8 mouse cellular contexts compared by ENCODE assay signal in the genomic region with DNA sequence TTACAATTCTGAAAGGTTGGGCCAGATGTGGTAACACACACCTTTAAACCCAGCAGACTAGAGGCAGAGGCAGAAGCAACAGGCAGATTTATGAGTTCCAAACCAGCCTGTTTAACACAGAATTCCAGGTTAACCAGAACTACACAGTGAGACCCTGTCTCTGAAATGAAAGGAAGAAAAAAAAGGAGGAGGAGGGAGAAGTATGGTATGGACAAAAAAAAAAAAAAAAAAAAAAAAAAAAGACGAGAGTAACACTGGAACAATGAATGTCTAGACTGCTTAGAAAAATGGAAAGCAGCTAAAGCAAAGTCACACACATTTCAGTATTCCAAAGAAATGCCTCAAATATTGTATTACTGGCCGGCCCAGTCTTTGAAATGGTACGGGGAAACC. TPM values are rescaled to one million over a fixed set of nuclear protein-coding genes. Genes with fewer than 3 reads are reported as not detected.
DNase-seq lines count a peak whose midpoint lies in the region; ATAC-seq and TF ChIP-seq lines count a peak whose summit lies in the region.

No protein-coding gene starts in this region.

- H3K4me1 ChIP-seq in heart, embryonic 12.5 days (replicated peaks), result peaks cover 5% of the 10 kb centered on the region; the same call in 1 of the 2 replicates
- H3K4me1 ChIP-seq in CH12.LX (ENCODE audit: control insufficient read depth in 1 of 2, insufficient read depth in 2 of 2), result peaks cover 7 to 23% of the 10 kb centered on the region in 2 experiments
- peaks cover 30% of the 10 kb centered on the region for H3K4me1 ChIP-seq in forebrain, embryonic 15.5 days
- peaks cover 8% of the 10 kb centered on the region for H3K4me1 ChIP-seq in liver, postnatal 0 days (ENCODE audit: insufficient read depth)

- no peaks in the 10 kb centered on the region for H3K36me3 ChIP-seq in heart, embryonic 12.5 days
- peaks cover 0 to 9% of the 10 kb centered on the region in 2 experiments for H3K36me3 ChIP-seq in CH12.LX (replicated peaks in 1 of 2; ENCODE audit: control insufficient read depth in 1 of 2, insufficient read depth in 1 of 2, low read length in 1 of 2)
- H3K36me3 ChIP-seq in forebrain, embryonic 15.5 days, result no peaks in the 10 kb centered on the region
- no peaks in the 10 kb centered on the region for H3K36me3 ChIP-seq in liver, postnatal 0 days (replicated peaks; ENCODE audit: insufficient read depth, low read length)

- no peak for ATAC-seq in heart, embryonic 12.5 days (ENCODE audit: insufficient number of reproducible peaks, low FRiP score)
- no peak for ATAC-seq in forebrain, embryonic 15.5 days (replicated peaks)
- ATAC-seq in liver, postnatal 0 days, result no peak
- no peak for ATAC-seq in activated CD4-positive, CD25-positive, alpha-beta regulatory T cell, adult 4 months

- no peak for DNase-seq in heart, adult 11 months
- DNase-seq in CH12.LX (ENCODE audit: extremely low read depth), result no peak
- DNase-seq in liver, postnatal 0 days, result no peak
- no peak for DNase-seq in frontal cortex, postnatal 36 days (ENCODE audit: low spot score in 2 of 2)
- DNase-seq in gastrocnemius, postnatal 10 days, result no peak

- peak overlapping the region; percentile 97 for H3K4me2 ChIP-seq in heart, embryonic 12.5 days
- peak overlapping the region; percentile 61 for H3K4me2 ChIP-seq in CH12.LX (ENCODE audit: insufficient read depth, low read depth, poor library complexity, severe bottlenecking)
- peak overlapping the region; percentile 86 for H3K4me2 ChIP-seq in forebrain, embryonic 15.5 days (replicated peaks)
- peak overlapping the region; percentile 90 for H3K4me2 ChIP-seq in liver, postnatal 0 days (ENCODE audit: low read depth, low read length)

- no peak for TF ChIP-seq POLR2A in CH12.LX (IDR thresholded peaks at IDR 0.05; ENCODE audit: low read depth, low read length)

- no peak for TF ChIP-seq CTCF in CH12.LX (conservative IDR thresholded peaks at IDR 0.05 in 1 of 2, IDR thresholded peaks at IDR 0.05 in 1 of 2; ENCODE audit: low read depth in 2 of 2, low read length in 2 of 2)
- no peak for TF ChIP-seq CTCF in liver, postnatal 0 days (IDR thresholded peaks at IDR 0.05; ENCODE audit: low read depth)

- 15% methylated on average over 3 of the region's 3 CpGs for WGBS in heart, embryonic 12.5 days
- WGBS in forebrain, embryonic 15.5 days, result 2% methylated on average over 3 of the region's 3 CpGs
- 7% methylated on average over 3 of the region's 3 CpGs for whole genome bisulfite sequencing in liver, postnatal 0 days (ENCODE audit: insufficient replicate concordance)

- no peak overlapping the region for H3K27ac ChIP-seq in heart, embryonic 12.5 days (ENCODE audit: poor library complexity, severe bottlenecking)
- H3K27ac ChIP-seq in CH12.LX (ENCODE audit: insufficient read depth, low read depth), result no peak overlapping the region
- no peak overlapping the region for H3K27ac ChIP-seq in forebrain, embryonic 15.5 days (replicated peaks)
- H3K27ac ChIP-seq in liver, postnatal 0 days (ENCODE audit: low read depth), result no peak overlapping the region

- in situ Hi-C loops in CH12.LX (cut with MboI; ENCODE audit: low pct_ligation_motif_present, low pct_unique_long_range_greater_than_20kb, low sequenced_read_pairs), result no loop called here

- H3K9ac ChIP-seq in heart, embryonic 12.5 days, result peak overlapping the region; percentile 84
- peak overlapping the region; percentile 62; the same call in 1 of the 2 replicates for H3K9ac ChIP-seq in CH12.LX (ENCODE audit: insufficient read depth, low read depth)
- H3K9ac ChIP-seq in forebrain, embryonic 15.5 days (replicated peaks), result peak overlapping the region; percentile 66
- peak overlapping the region; percentile 66 for H3K9ac ChIP-seq in liver, postnatal 0 days (replicated peaks)

- H3K79me2 ChIP-seq in CH12.LX (replicated peaks; ENCODE audit: control insufficient read depth, extremely low read depth, insufficient read depth, poor library complexity, severe bottlenecking), result peaks cover 20% of the 10 kb centered on the region

- peak overlapping the region; percentile 93 for H3K4me3 ChIP-seq in heart, embryonic 12.5 days
- peak overlapping the region; percentile 76 to 90 (median 87) for H3K4me3 ChIP-seq in CH12.LX (replicated peaks in 1 of 3; ENCODE audit: low read depth in 2 of 3, low read length in 2 of 3, poor library complexity in 1 of 3)
- H3K4me3 ChIP-seq in forebrain, embryonic 15.5 days, result peak overlapping the region; percentile 72
- peak overlapping the region; percentile 75 for H3K4me3 ChIP-seq in liver, postnatal 0 days (ENCODE audit: low read depth, low read length)

- no peaks in the 10 kb centered on the region for H3K9me3 ChIP-seq in heart, embryonic 12.5 days (replicated peaks)
- no peaks in the 10 kb centered on the region for H3K9me3 ChIP-seq in CH12.LX (replicated peaks; ENCODE audit: low read length)
- H3K9me3 ChIP-seq in forebrain, embryonic 15.5 days, result no peaks in the 10 kb centered on the region
- H3K9me3 ChIP-seq in liver, postnatal 0 days (ENCODE audit: low read length), result no peaks in the 10 kb centered on the region

- dilution Hi-C loops in CH12.LX (cut with MboI; ENCODE audit: extremely low pct_ligation_motif_present, extremely low pct_unique_long_range_greater_than_20kb, low sequenced_read_pairs), result no loop called here

- TF ChIP-seq EP300 in CH12.LX (IDR thresholded peaks at IDR 0.05; ENCODE audit: low read length), result no peak
- no peak for TF ChIP-seq EP300 in liver, postnatal 0 days (IDR thresholded peaks at IDR 0.05; ENCODE audit: low read depth)

- no peaks in the 10 kb centered on the region for H3K27me3 ChIP-seq in heart, embryonic 12.5 days (replicated peaks)
- H3K27me3 ChIP-seq in CH12.LX (replicated peaks), result no peaks in the 10 kb centered on the region
- H3K27me3 ChIP-seq in forebrain, embryonic 15.5 days, result no peaks in the 10 kb centered on the region
- H3K27me3 ChIP-seq in liver, postnatal 0 days (ENCODE audit: insufficient read depth, low read length), result no peaks in the 10 kb centered on the region

- no peak for TF ChIP-seq RAD21 in CH12.LX (IDR thresholded peaks at IDR 0.05; ENCODE audit: low read depth, low read length)

TF ChIP-seq in CH12.LX, 34 proteins besides CTCF, POLR2A, EP300 and RAD21:
- peak; percentile 61 for TF ChIP-seq ZNF384 (IDR thresholded peaks at IDR 0.05; ENCODE audit: low read depth, low read length)
- TF ChIP-seq CHD1 (IDR thresholded peaks at IDR 0.05; ENCODE audit: low read depth, low read length), result no peak
- TF ChIP-seq MEF2A (IDR thresholded peaks at IDR 0.05; ENCODE audit: borderline replicate concordance, low read depth, low read length), result no peak
- TF ChIP-seq CHD2 (IDR thresholded peaks at IDR 0.05; ENCODE audit: low read length), result no peak
- no peak for TF ChIP-seq MXI1 (IDR thresholded peaks at IDR 0.05; ENCODE audit: low read depth, low read length)
- no peak for TF ChIP-seq NRF1 (IDR thresholded peaks at IDR 0.05; ENCODE audit: low read depth, low read length)
- no peak for TF ChIP-seq ZKSCAN1 (IDR thresholded peaks at IDR 0.05; ENCODE audit: borderline replicate concordance, low read depth, low read length)
- no peak for TF ChIP-seq JUND (conservative IDR thresholded peaks at IDR 0.05; ENCODE audit: low read depth, low read length)

RNA-seq across cellular contexts. Expression of a gene that starts 0.9 kb away (rescaled TPM):
- polyA plus RNA-seq in heart, embryonic 12.5 days (2016; fragmentation: Nextera tagmentation; extraction: Ambion mirVana), result 21.2 and 22.4 TPM in 2 replicates
- 17.6 and 21.3 TPM in 2 replicates for total RNA-seq in CH12.LX (2012; rRNA removed)
- 23.6 and 25.5 TPM in 2 replicates for total RNA-seq in CH12.LX (2014; rRNA removed)
- 15.0 and 15.6 TPM in 2 replicates for polyA plus RNA-seq in CH12.LX (2012; ENCODE audit: insufficient read length, low read depth)
- polyA plus RNA-seq in forebrain, embryonic 15.5 days (2015; fragmentation: Nextera tagmentation; extraction: Ambion mirVana), result 20.8 and 23.8 TPM in 2 replicates
- polyA plus RNA-seq in liver, postnatal 0 days (2015; fragmentation: Nextera tagmentation; extraction: Ambion mirVana), result 6.1 and 7.4 TPM in 2 replicates
- 10 to 100 TPM; 25.0 to 28.0 TPM for total RNA-seq in gastrocnemius, postnatal 10 days (2021)
- polyA plus RNA-seq in activated CD4-positive, CD25-positive, alpha-beta regulatory T cell, adult 4 months (2017; shearing (Covaris generic)), result 10 to 100 TPM; 18.5 to 18.6 TPM
